Mouse (Mus musculus): Measurements from ENCODE around the gene Ect2l.

Gene Ect2l

GRCm38 (mm10) chr10:18081536-18081935, 129.2 kb downstream of the Ect2l start:
- DNase-seq (ENCODE audit: inconsistent ontology term) = peak; percentile 51

All from Muller cell, postnatal 12 days (primary cell).